Mouse (Mus musculus): Measurements from ENCODE around the gene Slc22a7.

Slc22a7 gene

DNA sequence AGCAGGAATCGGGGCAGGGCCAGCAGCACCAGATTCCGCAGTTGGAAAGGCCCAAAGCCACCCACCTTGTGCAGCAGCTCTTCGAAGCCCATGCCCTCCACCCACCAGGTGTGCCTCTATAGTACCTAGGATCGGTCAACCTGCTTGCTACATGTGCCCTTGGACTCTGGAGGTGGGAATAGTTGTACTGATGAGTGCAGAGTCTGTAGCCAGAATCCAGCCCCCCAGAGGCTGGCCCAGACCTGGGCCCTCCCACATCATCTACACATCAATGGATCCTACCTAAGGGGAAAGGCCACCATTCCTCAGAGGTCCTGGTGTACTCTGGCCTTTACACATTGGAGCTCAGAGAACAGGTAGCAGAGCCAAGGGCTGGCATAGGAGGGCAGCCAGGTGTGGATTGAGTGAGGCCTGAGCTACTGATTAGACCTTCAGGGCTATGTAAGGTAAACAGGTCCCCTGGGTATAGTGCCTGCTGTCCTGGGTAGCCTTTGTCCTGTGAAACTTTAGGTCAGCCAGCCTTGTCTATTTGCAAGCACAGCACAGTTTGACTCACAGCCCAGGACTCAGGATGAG, at the start of gene Slc22a7:
Gene Slc22a7 (minus strand): TSS at position 160 of the 576 bp plus-strand sequence.
- DNase-seq: no peak

DNA sequence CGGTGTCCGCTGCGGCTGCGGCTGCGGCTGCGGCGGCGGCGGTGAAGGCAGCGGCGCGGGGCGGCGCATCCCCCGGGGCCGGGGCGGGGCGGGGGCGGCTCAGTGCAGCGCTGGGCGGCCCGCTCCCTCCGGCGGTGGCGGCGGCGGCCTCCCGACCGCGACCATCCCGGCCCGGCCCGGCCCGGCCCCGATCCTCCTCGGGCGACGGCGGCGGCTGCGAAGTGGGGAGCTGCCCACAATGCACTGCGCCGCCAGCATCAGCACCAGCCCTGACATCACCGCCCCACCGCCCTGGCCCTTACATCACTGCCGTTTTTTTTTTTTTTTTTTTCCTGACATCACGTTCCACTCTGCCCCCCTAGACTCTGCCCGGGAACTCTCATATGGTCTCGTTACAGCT, 49.2 kb upstream of the Slc22a7 start, which contains the start of gene Ttbk1:
Gene Ttbk1 (minus strand): TSS at position 245 of the 400 bp plus-strand sequence.
- peak; percentile 69 for DNase-seq

DNA sequence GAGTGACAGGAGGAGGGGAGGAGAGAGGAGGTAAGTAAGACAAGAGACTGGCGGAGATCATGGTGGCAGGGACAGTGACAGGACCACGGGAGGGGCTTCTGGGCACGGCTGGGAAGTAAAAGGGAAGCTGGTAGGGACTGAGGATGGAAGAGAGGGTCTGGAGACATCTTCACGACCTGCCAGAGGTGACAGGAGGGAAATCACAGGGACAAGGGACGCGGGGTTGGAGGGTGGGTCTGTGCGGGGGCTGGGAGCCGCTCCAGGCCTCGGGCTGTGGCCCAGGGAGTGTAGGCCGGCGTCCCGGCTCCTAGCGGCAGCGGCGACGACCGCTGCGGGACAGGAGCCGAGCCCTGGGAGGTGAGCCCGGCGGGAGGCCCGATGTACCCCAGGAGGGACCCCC, 48.7 kb upstream of the Slc22a7 start:
- DNase-seq: peak; percentile 38

GRCm38 (mm10) chr17:46484461-46484875, 46.2 kb upstream of the Slc22a7 start:
- DNase-seq: no peak

- peak; percentile 45 for DNase-seq
These were observed 45.8 kb upstream of the Slc22a7 start for GRCm38 (mm10) chr17:46484021-46484431.

GRCm38 (mm10) chr17:46483561-46484001, 45.3 kb upstream of the Slc22a7 start:
- peak; percentile 71 for DNase-seq

GRCm38 (mm10) chr17:46477286-46477685, 39.0 kb upstream of the Slc22a7 start:
- no peak for DNase-seq

GRCm38 (mm10) chr17:46476601-46477000, 38.3 kb upstream of the Slc22a7 start:
- no peak for DNase-seq

DNA sequence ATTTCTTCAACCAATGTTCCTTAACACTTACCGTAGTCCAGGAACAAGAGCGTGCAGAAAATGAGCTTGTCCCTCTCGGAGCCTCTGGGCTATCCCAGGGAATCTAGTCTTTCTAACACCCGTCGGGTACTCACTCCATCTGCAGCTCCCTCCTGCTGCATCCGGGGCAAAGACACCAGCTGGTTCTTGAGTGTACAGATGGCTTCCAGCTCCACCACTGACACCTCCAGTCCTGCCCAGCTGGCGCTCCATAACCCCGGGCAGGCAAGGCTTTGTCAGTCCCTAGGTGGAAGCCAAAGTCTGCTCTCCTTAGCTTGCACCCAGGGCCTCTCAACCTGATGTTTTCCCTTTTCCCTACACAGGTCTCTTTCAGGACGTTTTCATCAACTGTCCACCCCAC, 29.6 kb upstream of the Slc22a7 start:
- no peak for DNase-seq

- no peak for DNase-seq
These were observed 24.0 kb upstream of the Slc22a7 start for GRCm38 (mm10) chr17:46462226-46462625.

- no peak for DNase-seq
These were observed 23.1 kb upstream of the Slc22a7 start for GRCm38 (mm10) chr17:46461347-46461746.

DNA sequence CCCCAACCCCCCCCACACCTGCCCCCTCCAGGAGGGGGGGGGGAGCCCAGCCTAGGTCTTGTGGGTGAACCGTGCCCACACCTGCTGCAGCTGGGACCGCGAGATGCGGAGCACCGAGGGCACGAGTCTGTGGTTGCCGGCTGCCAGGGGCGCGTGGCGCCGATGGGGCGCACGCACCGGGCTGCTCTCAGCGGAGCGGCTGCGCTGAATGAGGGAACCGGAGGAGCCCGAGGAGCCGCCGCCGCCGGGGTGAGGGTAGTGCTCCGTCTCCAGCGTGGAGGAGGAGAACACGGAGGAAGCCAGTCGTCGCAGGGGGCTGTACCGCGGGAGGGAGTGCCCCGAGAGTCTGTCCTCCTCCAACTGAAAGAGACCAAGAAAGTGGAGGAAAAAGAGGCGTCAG, 22.4 kb upstream of the Slc22a7 start:
- no peak for DNase-seq

DNA sequence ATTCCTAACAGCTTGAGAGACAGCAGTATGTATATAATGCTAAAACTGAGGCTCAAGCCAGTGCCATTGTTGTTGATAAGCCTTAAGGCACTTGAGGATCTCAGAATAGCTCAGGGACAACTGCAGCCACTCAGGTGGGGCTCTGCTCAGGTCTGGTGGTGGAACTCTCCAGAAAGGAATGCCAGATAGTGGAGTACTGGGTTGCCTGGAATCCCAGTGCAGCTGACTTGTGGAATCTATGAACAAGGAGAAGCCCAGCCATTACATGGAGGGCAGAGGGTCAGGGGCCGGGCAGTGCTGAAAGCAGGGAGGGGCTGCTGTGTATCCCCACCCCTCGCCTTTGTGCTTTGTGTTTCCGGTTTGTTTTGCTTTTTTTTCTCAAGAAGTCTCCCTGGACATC, 20.2 kb upstream of the Slc22a7 start:
- no peak for DNase-seq

- no peak for DNase-seq
These were observed 19.5 kb upstream of the Slc22a7 start for GRCm38 (mm10) chr17:46457791-46458190.

- DNase-seq: no peak
These were observed 16.9 kb upstream of the Slc22a7 start for GRCm38 (mm10) chr17:46455110-46455691.

DNA sequence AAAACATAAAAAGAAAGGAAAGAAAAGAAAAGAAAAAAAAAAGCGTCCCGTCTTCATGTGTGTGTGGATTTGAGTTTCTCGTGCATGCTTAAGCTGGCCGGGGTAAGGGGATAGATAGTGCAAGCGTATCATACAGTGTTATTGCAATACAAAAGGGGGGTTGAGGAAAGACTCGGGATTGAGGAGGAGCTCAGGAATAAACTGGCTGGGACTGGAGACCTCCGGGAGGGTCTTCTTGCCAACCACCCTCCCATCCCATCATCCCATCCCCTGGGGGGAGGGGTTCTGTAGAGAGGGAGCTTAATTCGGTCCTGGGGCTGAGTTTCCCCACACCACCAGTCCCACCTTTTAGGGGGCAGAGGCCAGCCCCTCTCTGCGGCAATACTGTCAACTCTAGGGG, 16.3 kb upstream of the Slc22a7 start:
- DNase-seq: no peak

GRCm38 (mm10) chr17:46453970-46454411, 15.7 kb upstream of the Slc22a7 start:
- no peak for DNase-seq

- no peak for DNase-seq
These were observed 15.2 kb upstream of the Slc22a7 start for GRCm38 (mm10) chr17:46453302-46453948.

DNA sequence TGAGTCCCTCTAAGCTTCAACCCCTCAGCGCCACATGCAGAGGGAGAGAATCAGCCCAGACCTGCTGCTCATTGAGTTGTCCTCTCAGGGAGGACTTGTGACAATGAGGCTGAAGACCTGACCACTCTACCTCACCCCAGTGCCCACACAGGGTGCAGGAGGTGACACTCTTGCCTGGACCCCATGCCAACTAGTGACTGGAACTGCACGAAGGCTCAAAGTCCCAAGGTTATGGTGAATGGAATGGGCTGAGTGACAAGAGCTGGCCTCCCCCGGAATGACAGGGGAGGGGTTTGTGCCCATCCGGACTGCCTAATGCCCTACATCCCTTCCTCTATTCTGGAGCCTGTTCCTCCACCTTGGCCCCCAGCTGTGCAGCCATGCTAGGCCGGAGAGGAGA, 14.4 kb upstream of the Slc22a7 start:
- DNase-seq: no peak

DNA sequence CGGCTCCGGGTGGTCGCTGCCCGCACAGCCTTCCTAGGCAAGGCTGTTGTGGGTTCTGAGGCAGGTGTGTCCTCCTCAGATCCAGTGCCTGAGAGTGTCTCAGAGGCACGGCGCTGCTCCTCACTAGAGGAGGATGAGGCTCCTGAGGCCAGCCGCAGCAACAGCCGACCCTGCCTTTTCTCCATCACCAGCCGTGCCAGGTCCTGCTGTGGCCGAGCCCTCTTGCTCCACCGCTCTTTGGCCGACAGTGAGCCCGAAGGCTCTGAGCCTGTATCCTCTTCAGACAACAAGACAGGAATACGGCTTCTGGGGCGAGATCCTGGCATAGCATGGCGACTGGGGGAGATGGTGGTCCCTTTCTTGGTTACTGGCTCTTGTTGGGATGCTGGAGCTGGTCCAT, 8.0 kb upstream of the Slc22a7 start:
- DNase-seq: no peak

DNA sequence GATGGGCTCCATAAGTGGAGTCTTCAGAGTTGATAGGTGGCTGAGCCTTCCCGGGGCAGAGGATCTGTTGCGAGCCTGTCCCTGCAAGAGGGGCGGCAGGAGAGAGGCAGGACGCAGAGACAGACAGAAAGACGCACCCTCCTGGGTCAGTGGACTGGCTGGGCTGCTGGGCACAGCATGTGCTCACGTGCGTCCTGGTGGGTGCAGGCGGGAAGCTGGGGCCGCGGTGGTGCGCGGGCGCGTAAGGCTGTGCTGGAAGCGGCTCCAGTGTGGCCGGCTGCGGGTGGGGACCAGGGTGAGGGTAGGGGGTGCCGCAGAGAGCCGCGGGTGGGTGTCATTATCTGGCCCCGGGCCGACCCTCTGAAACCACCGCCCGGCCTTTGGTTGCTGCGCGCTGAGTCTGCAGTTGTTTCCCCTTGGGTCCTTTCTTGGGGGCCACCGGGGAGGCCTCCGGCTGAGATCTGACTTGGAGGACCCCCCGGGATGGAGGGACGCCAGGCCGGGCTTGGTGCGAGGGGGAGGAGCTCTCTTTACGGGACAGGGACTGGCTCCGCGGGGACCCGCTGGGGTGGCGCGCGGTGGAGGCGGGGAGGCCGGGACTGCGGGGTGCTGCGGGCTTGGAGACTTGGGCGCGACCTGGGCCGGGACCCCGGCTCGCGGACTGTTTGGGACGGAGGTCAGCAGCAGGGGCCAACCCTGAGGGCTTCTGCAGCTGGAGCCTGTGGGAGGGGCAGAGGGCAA, 6.8 kb upstream of the Slc22a7 start:
- DNase-seq: no peak

- DNase-seq: no peak
These were observed 919 bp upstream of the Slc22a7 start for GRCm38 (mm10) chr17:46439176-46439575.

- DNase-seq: peak; percentile 9
These were observed 1.4 kb downstream of the Slc22a7 start for GRCm38 (mm10) chr17:46436672-46437366.

Measured in right cerebral cortex, postnatal 25 days (tissue).